Mouse (Mus musculus) midbrain, embryonic 16.5 days (tissue): Measurements from ENCODE around the gene Ccdc182. TPM values are rescaled to one million over a fixed set of nuclear protein-coding genes. Genes with fewer than 3 reads are reported as not detected.

Experiments used
- ATAC-seq: fragments of 200-750 bp; cut with Nextera tagmentation; 2 replicates; pipeline ENCODE4 v1.8.0; 2017; ENCODE audit warnings: moderate TSS enrichment
- H3K27ac ChIP-seq: fragments of 300-500 bp; sonication (generic); 2 replicates; pipeline ENCODE4 v1.5.1; 2014; ENCODE audit warnings: mild to moderate bottlenecking, low read length, mixed read lengths
- H3K27me3 ChIP-seq: fragments of 300-500 bp; sonication (generic); 2 replicates; pipeline ENCODE4 v1.6.1; 2014; ENCODE audit warnings: low read depth, low read length, mixed read lengths; ENCODE audit not compliant: control insufficient read depth, insufficient read depth
- H3K36me3 ChIP-seq: fragments of 300-500 bp; sonication (generic); 2 replicates; pipeline ENCODE4 v1.6.1; 2014; ENCODE audit warnings: mild to moderate bottlenecking, low read length, moderate library complexity, mixed read lengths; ENCODE audit not compliant: control insufficient read depth, insufficient read depth
- H3K4me1 ChIP-seq: fragments of 300-500 bp; sonication (generic); 2 replicates; pipeline ENCODE4 v1.6.1; 2014; ENCODE audit warnings: mild to moderate bottlenecking, low read length, mixed read lengths; ENCODE audit not compliant: control insufficient read depth, insufficient read depth
- H3K4me2 ChIP-seq: fragments of 300-500 bp; sonication (generic); 2 replicates; pipeline ENCODE4 v1.6.1; 2014; ENCODE audit warnings: mild to moderate bottlenecking, low read length, mixed read lengths
- H3K4me3 ChIP-seq: fragments of 300-500 bp; sonication (generic); 2 replicates; pipeline ENCODE4 v1.5.1; 2014; ENCODE audit warnings: low read depth, mild to moderate bottlenecking, low read length, moderate library complexity, mixed read lengths
- H3K9ac ChIP-seq: fragments of 300-500 bp; sonication (generic); 2 replicates; pipeline ENCODE4 v1.6.1; 2014; ENCODE audit warnings: low read depth, low read length, mixed read lengths
- H3K9me3 ChIP-seq: fragments of 300-500 bp; sonication (generic); replicated peaks from 2 replicates; pipeline ENCODE4 v1.6.1; 2014; ENCODE audit warnings: mild to moderate bottlenecking, low read length, mixed read lengths; ENCODE audit not compliant: control insufficient read depth, poor library complexity, severe bottlenecking
- WGBS: fragments of 180-500 bp; shearing (Covaris S2); extraction: QIAGEN DNeasy Blood & Tissue Kit; methylation state at CpG from one replicate; pipeline ENCODE4 v1.1.7; 2014; 5-methylcytosine and 5-hydroxymethylcytosine counted together
- polyA plus RNA-seq: library from polyadenylated mRNA; unstranded; fragments of >200 nt; fragmentation: Nextera tagmentation; extraction: Ambion mirVana; gene quantifications from 2 replicates; pipeline ENCODE4 v1.2.1, GENCODE M21; 2015

Ccdc182 gene
- polyA plus RNA-seq, 1 experiment from 2014 or later, result not detected

DNA sequence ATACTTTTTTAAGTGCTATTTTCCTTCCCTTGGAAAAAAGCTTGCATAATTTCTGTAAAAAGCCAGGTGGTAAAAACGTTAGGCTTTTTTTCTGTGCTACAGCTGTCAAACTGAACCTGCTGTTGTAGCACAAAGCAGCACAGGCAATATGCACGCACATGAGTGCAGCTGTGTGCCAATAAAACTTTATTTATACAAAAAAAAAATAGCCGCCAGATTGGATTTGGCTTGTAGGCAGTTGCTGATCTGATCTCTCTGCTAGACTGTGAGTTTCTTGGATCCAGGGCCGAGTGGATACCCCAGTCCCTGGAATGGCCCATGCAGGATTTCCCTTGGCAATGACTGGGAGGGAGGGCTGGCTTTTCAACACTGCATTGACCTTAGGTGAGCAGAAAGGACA lies 36.2 kb upstream of the Ccdc182 start:
- Histone ChIP-seq H3K9ac (no peak overlapping the region), H3K36me3 (no peaks in the 10 kb centered on the region), H3K27me3 (no peaks in the 10 kb centered on the region), H3K4me2 (no peak overlapping the region), H3K27ac (no peak overlapping the region), H3K4me1 (peaks cover 13% of the 10 kb centered on the region), H3K4me3 (no peak overlapping the region), H3K9me3 (no peaks in the 10 kb centered on the region)
- WGBS, result 80% methylated on average over 4 of the region's 4 CpGs
- no peak for ATAC-seq

DNA sequence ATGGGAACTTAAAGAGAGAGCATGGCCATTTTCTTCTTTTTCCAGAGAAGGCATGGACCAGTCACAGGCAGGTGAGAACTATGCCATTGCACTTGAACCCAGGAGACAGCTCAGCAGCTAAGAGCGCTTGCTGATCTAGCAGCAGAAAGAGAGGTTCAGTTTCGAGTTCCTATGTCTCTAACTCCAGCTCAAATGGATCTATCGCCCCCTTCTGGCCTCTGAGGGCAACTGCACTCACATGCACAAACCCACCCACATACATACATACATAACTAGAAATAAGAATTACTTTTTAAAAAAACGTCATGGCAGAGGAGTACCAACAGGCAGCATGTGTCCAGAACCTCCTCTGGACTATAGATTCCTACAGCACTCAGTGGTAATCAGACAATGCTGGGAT lies 35.6 kb upstream of the Ccdc182 start:
- H3K27ac ChIP-seq, result no peak overlapping the region
- no peak overlapping the region for H3K4me2 ChIP-seq
- H3K36me3 ChIP-seq, result no peaks in the 10 kb centered on the region
- 84% methylated on average over 4 of the region's 4 CpGs for WGBS
- H3K9ac ChIP-seq, result no peak overlapping the region
- ATAC-seq, result no peak
- no peaks in the 10 kb centered on the region for H3K9me3 ChIP-seq
- H3K4me3 ChIP-seq, result no peak overlapping the region
- peaks cover 8% of the 10 kb centered on the region for H3K4me1 ChIP-seq
- no peaks in the 10 kb centered on the region for H3K27me3 ChIP-seq

DNA sequence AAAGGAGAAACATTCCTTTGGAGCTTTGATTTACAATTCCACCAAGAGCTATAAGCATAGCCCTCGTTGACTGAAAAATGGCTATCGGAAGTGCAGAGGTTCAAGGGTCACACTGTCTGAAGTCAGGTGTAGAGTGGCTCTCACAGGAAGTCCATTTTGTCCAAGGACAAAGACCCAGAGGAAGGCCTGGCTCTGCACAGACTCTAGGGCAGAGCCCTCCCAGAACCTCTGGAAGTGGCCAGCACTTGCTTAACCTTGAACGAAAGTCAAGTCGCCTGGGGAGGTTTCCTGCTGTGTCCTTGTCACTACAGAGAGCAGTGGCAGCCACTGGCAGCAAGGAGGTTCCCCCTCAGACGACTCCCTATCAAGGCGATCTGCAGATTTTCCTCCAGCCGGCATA lies 33.4 kb upstream of the Ccdc182 start:
- Histone ChIP-seq H3K27ac (no peak overlapping the region), H3K4me3 (no peak overlapping the region), H3K9ac (no peak overlapping the region), H3K4me1 (no peaks in the 10 kb centered on the region), H3K36me3 (no peaks in the 10 kb centered on the region), H3K27me3 (no peaks in the 10 kb centered on the region), H3K9me3 (no peaks in the 10 kb centered on the region), H3K4me2 (no peak overlapping the region)
- WGBS, result 55% methylated on average over 7 of the region's 7 CpGs
- ATAC-seq, result no peak

DNA sequence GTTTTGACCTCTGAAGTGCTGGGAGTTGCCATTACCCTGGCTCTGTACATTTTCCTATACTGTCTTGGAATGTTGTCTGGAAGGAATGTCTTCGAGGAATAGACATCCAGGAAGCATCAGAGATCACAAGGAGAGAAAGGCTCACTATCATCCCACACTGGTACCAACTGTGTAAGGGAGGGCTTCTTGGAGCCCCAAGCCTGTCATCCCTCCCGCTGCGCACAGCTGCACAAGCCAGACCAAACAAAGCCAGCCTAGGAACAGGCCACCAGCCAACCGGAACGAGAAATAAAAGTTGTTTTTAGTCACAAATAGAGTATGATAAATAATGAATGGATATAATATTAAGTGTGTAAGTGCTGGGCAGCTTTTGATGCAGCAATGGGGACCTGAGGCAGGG lies 29.0 kb upstream of the Ccdc182 start:
- Histone ChIP-seq H3K27me3 (no peaks in the 10 kb centered on the region), H3K4me1 (no peaks in the 10 kb centered on the region), H3K4me3 (no peak overlapping the region), H3K9ac (no peak overlapping the region), H3K9me3 (no peaks in the 10 kb centered on the region), H3K36me3 (no peaks in the 10 kb centered on the region), H3K4me2 (no peak overlapping the region), H3K27ac (no peak overlapping the region)
- ATAC-seq, result no peak
- WGBS, result 60% methylated on average over 5 of the region's 5 CpGs

DNA sequence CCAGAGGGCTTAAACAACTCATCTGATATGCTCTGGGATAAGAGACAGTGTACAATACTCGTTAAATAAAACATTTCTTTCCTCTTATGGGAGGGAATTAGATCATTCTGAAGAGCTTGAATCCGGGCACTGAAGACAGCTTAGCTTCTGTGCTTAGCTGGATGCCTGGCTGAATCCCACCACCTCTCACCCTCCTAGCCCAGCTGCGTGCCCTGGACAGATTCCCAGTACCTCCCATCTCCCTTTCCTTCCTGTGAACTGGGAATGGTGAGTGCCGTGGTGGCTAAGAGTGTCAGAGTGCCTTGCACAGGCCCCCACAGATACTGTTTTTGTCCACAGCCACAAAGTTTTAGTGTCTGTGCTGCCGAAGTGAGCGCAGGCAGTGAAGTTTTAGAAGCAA lies 27.5 kb upstream of the Ccdc182 start:
- Histone ChIP-seq H3K27me3 (no peaks in the 10 kb centered on the region), H3K4me1 (no peaks in the 10 kb centered on the region), H3K4me2 (no peak overlapping the region), H3K27ac (no peak overlapping the region), H3K4me3 (no peak overlapping the region), H3K36me3 (no peaks in the 10 kb centered on the region), H3K9me3 (no peaks in the 10 kb centered on the region), H3K9ac (no peak overlapping the region)
- ATAC-seq, result no peak
- WGBS, result 48% methylated on average over 6 of the region's 6 CpGs

DNA sequence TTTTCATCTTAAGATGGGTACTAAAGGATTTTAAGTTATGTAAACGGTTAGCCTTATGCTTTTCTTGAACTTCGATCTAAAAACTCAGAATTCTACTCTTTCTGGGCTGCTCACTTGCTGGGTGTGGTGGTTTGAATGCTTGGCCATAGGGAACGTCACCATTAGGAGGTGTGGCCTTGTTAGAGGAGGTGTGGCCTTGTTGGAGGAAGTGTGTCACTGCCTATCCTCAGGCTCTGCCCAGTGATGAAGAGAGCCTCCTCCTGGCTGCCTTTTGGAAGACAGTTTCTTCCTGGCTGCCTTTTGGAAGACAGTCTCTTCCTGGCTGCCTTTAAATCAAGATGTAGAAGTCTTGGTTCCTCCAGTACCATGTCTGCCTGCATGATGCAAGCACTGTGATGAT lies 22.0 kb upstream of the Ccdc182 start:
- H3K27ac ChIP-seq, result no peak overlapping the region

DNA sequence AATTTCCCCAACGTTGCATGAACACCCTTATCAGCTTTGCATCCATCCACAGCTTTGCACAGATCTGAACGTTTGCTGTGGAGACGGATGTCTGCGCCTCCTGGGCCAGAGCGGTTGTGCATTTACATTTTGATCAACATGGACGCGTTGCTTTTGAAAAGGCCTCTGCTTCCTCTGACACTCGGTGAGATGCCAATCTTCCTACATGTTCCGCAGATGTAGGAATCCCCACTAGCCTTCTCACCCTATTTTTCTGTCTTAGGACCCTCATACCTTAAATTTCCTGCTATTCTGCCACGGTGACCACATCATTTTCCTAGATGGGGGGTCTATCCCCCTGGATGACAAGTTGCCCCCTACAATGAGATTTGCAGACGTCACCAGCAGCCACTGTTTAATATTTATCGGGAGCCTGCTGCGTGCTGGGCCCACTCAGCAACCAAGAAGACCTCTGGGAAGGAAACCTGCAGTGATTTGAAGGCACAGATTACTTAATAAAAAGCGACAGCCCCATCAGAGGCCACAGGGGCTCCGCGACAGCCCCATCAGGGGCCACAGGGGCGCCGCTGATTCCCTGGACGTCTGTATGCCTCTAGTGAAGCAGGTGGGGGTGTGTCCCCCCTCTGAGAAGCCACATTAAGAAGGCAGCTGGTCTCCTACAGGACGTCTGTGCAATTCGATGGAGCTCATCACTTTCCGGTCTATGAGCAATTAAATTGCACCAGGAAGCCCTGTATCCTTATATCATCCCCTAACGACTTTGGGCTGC lies 19.6 kb upstream of the Ccdc182 start:
- H3K4me2 ChIP-seq, result peak overlapping the region; percentile 35; the same call in 1 of the 2 replicates
- no peaks in the 10 kb centered on the region for H3K27me3 ChIP-seq
- H3K4me3 ChIP-seq, result no peak overlapping the region
- H3K36me3 ChIP-seq, result no peaks in the 10 kb centered on the region
- no peaks in the 10 kb centered on the region for H3K9me3 ChIP-seq
- H3K9ac ChIP-seq, result 0 out of 2 replicates have a peak overlapping the region, but pooled peaks have one; percentile 40
- peaks cover 31% of the 10 kb centered on the region for H3K4me1 ChIP-seq
- ATAC-seq, result no peak; the same call in 1 of the 2 replicates
- H3K27ac ChIP-seq, result peak overlapping the region; percentile 43
- WGBS, result 18% methylated on average over 23 of the region's 23 CpGs

More for the DNA sequence above, 22.0 kb upstream of the Ccdc182 start:
- Histone ChIP-seq H3K9me3 (no peaks in the 10 kb centered on the region), H3K36me3 (no peaks in the 10 kb centered on the region), H3K27me3 (no peaks in the 10 kb centered on the region), H3K4me1 (peaks cover 29% of the 10 kb centered on the region), H3K4me2 (no peak overlapping the region), H3K4me3 (no peak overlapping the region), H3K9ac (no peak overlapping the region)
- no peak for ATAC-seq
- 75% methylated on average over 3 of the region's 3 CpGs for WGBS

DNA sequence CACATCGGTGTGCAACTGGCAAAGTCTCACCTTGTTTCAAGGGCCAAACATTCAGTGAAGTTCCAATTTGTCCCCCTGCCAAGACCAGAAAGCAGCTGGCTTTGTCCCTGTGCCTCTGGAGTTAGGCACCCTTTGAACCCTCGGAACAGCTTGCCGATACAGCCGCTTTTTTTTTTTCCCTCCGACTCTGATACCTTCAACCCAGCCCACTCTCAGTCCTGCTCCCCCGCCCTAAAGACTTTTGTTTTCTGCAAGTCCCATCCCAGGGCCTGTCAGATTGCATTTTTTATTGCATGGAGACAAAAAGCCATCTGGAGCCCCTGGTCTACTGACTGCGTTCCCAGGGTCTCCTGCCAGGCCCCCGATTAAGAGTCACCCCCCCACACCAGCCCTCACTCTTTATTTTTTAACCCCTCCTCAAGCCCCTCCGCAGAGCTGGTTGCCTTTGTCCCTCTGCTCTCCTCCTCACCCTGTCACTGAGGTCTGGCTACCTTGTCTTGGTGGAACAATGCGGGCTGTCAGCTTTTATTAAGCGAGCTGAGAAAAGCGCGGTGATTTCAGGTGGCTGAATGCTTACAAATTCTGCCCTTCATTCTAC lies 18.9 kb upstream of the Ccdc182 start:
- H3K27me3 ChIP-seq, result no peaks in the 10 kb centered on the region
- H3K4me1 ChIP-seq, result peaks cover 31% of the 10 kb centered on the region
- no peak overlapping the region for H3K4me3 ChIP-seq
- no peaks in the 10 kb centered on the region for H3K9me3 ChIP-seq
- H3K36me3 ChIP-seq, result no peaks in the 10 kb centered on the region
- peak overlapping the region; percentile 43 for H3K27ac ChIP-seq
- peak overlapping the region; percentile 35; the same call in 1 of the 2 replicates for H3K4me2 ChIP-seq
- 5% methylated on average over 13 of the region's 13 CpGs for WGBS
- peak; percentile 63 for ATAC-seq
- H3K9ac ChIP-seq, result 0 out of 2 replicates have a peak overlapping the region, but pooled peaks have one; percentile 40

DNA sequence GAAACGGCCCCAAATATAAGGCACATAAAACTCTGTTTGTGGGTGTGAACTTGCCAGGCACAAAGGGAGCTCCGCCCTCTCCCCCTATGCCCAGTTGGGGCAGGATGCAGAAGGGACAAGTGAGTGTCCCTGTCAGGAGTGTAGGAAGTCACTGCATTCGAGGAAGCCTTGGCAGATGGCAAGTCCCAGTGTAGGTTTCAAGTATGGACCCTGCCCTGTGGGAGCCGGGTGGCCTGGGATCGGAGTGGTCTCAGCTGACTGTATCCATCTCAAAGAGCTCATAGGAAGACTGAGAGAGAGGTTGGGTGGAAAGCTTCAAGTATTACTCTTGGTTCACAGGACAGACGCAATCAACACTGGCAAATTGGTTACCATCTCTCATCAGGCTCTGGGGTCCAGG lies 17.9 kb upstream of the Ccdc182 start:
- no peak overlapping the region for H3K4me3 ChIP-seq
- H3K9ac ChIP-seq, result peak overlapping the region; percentile 44; the same call in 1 of the 2 replicates
- H3K27ac ChIP-seq, result peak overlapping the region; percentile 43
- no peak for ATAC-seq
- peaks cover 31% of the 10 kb centered on the region for H3K4me1 ChIP-seq
- H3K4me2 ChIP-seq, result no peak overlapping the region
- no peaks in the 10 kb centered on the region for H3K27me3 ChIP-seq
- WGBS, result 42% methylated on average over 6 of the region's 6 CpGs
- H3K9me3 ChIP-seq, result no peaks in the 10 kb centered on the region
- H3K36me3 ChIP-seq, result no peaks in the 10 kb centered on the region
